35 mouse cellular contexts compared by ENCODE assay signal in genomic region chr19:48263750-48264149, GRCm38 (mm10). TPM values are rescaled to one million over a fixed set of nuclear protein-coding genes. Genes with fewer than 3 reads are reported as not detected.
A peak's percentile ranks its signal among the peaks of the same experiment; 100 is the strongest.
DNase-seq lines count a peak whose midpoint lies in the region; ATAC-seq and TF ChIP-seq lines count a peak whose summit lies in the region.
"Had no signal": no experiment of that assay in that cellular context is flagged by ENCODE, and none has a peak within 500 bp of the region (broad histone marks: within the 10 kb centered on the region; RNA-seq: fewer than 3 reads in every experiment).

No protein-coding gene starts in this region.

- no peak overlapping the region for H3K9ac ChIP-seq in hindbrain, embryonic 12.5 days
- no peak overlapping the region for H3K9ac ChIP-seq in hindbrain, embryonic 16.5 days (ENCODE audit: low read depth, low read length)
- H3K9ac ChIP-seq: embryonic facial prominence, embryonic 13.5 days; hindbrain, embryonic 15.5 days; intestine, embryonic 15.5 days; limb, embryonic 13.5 days; lung, embryonic 15.5 days; midbrain, embryonic 12.5 days; neural tube, embryonic 15.5 days; stomach, embryonic 15.5 days had no signal

- H3K36me3 ChIP-seq in hindbrain, embryonic 12.5 days: no peaks in the 10 kb centered on the region
- H3K36me3 ChIP-seq in hindbrain, embryonic 16.5 days (ENCODE audit: control insufficient read depth, insufficient read depth, low read length): no peaks in the 10 kb centered on the region
- H3K36me3 ChIP-seq in testis, adult 2 months (ENCODE audit: control insufficient read depth, insufficient read depth, low read length): no peaks in the 10 kb centered on the region
- H3K36me3 ChIP-seq: embryonic facial prominence, embryonic 13.5 days; forebrain, embryonic 10.5 days; hindbrain, embryonic 15.5 days; intestine, embryonic 15.5 days; limb, embryonic 13.5 days; lung, embryonic 15.5 days; midbrain, embryonic 12.5 days; neural tube, embryonic 15.5 days; stomach, embryonic 15.5 days had no signal

- no peak for TF ChIP-seq CTCF in testis, adult 2 months (IDR thresholded peaks at IDR 0.05; ENCODE audit: control insufficient read depth, insufficient read depth, insufficient replicate concordance, low read depth, low read length)

- H3K4me1 ChIP-seq in hindbrain, embryonic 12.5 days: peaks cover 5% of the 10 kb centered on the region; the same call in 1 of the 2 replicates
- peaks cover 3% of the 10 kb centered on the region; the same call in 1 of the 2 replicates for H3K4me1 ChIP-seq in hindbrain, embryonic 16.5 days (ENCODE audit: control insufficient read depth, insufficient read depth, low read depth, low read length)
- 0 out of 2 replicates have a peak, but pooled peaks cover 2% of the 10 kb centered on the region for H3K4me1 ChIP-seq in testis, adult 2 months (ENCODE audit: control insufficient read depth, insufficient read depth, low read length)
- H3K4me1 ChIP-seq: embryonic facial prominence, embryonic 13.5 days; hindbrain, embryonic 15.5 days; intestine, embryonic 15.5 days; limb, embryonic 13.5 days; lung, embryonic 15.5 days; midbrain, embryonic 12.5 days; stomach, embryonic 15.5 days had no signal

- H3K9me3 ChIP-seq in hindbrain, embryonic 12.5 days (replicated peaks): no peaks in the 10 kb centered on the region
- no peaks in the 10 kb centered on the region for H3K9me3 ChIP-seq in hindbrain, embryonic 16.5 days (ENCODE audit: control insufficient read depth, low read length)
- H3K9me3 ChIP-seq: embryonic facial prominence, embryonic 13.5 days; forebrain, embryonic 10.5 days; hindbrain, embryonic 15.5 days; intestine, embryonic 15.5 days; limb, embryonic 13.5 days; lung, embryonic 15.5 days; midbrain, embryonic 12.5 days; neural tube, embryonic 15.5 days; stomach, embryonic 15.5 days had no signal

- H3K27ac ChIP-seq in hindbrain, embryonic 12.5 days: no peak overlapping the region
- no peak overlapping the region for H3K27ac ChIP-seq in hindbrain, embryonic 16.5 days (ENCODE audit: low read depth, low read length)
- H3K27ac ChIP-seq in testis, adult 2 months (ENCODE audit: control insufficient read depth, insufficient read depth, low read depth, low read length): no peak overlapping the region
- H3K27ac ChIP-seq: embryonic facial prominence, embryonic 13.5 days; forebrain, embryonic 10.5 days; hindbrain, embryonic 15.5 days; intestine, embryonic 15.5 days; layer of hippocampus, adult 2 months; left cerebral cortex, adult 2 months; limb, embryonic 13.5 days; lung, embryonic 15.5 days; midbrain, embryonic 12.5 days; neural tube, embryonic 15.5 days; stomach, embryonic 15.5 days had no signal

- H3K4me3 ChIP-seq in hindbrain, embryonic 12.5 days: no peak overlapping the region
- H3K4me3 ChIP-seq in hindbrain, embryonic 16.5 days (ENCODE audit: low read length): no peak overlapping the region
- H3K4me3 ChIP-seq in testis, adult 2 months (ENCODE audit: control insufficient read depth, low read depth, low read length): peak overlapping the region; percentile 60
- H3K4me3 ChIP-seq: embryonic facial prominence, embryonic 13.5 days; forebrain, embryonic 10.5 days; hindbrain, embryonic 15.5 days; intestine, embryonic 15.5 days; layer of hippocampus, adult 2 months; left cerebral cortex, adult 2 months; limb, embryonic 13.5 days; lung, embryonic 15.5 days; midbrain, embryonic 12.5 days; myocyte; neural tube, embryonic 15.5 days; stomach, embryonic 15.5 days had no signal

- DNase-seq in testis, postnatal 10 days (ENCODE audit: low spot score): no peak
- DNase-seq in embryo, embryonic 9.5 days (ENCODE audit: extremely low spot score): peak; percentile 4
- no peak for DNase-seq in heart, adult 18-20 months
- DNase-seq in urinary bladder, adult 18-20 months (ENCODE audit: low spot score in 2 of 2): no peak
- DNase-seq: adrenal gland, postnatal 25 days; cerebellum, adult 18-20 months; cerebellum, postnatal 10 days; heart, postnatal 14 days; kidney, adult 2 months; kidney, postnatal 36 days; retina, postnatal 1 day; right cerebral cortex, postnatal 14 days; thymus, adult 18-20 months; thymus, postnatal 25 days had no signal

- 0 out of 2 replicates have a peak, but pooled peaks cover 3% of the 10 kb centered on the region for H3K27me3 ChIP-seq in hindbrain, embryonic 12.5 days
- H3K27me3 ChIP-seq in hindbrain, embryonic 16.5 days (replicated peaks; ENCODE audit: control insufficient read depth, insufficient read depth, low read length): no peaks in the 10 kb centered on the region
- H3K27me3 ChIP-seq in testis, adult 2 months (ENCODE audit: control insufficient read depth, insufficient read depth, low read length): no peaks in the 10 kb centered on the region
- H3K27me3 ChIP-seq: embryonic facial prominence, embryonic 13.5 days; hindbrain, embryonic 15.5 days; intestine, embryonic 15.5 days; limb, embryonic 13.5 days; lung, embryonic 15.5 days; midbrain, embryonic 12.5 days; neural tube, embryonic 15.5 days; stomach, embryonic 15.5 days had no signal

- H3K4me2 ChIP-seq in hindbrain, embryonic 12.5 days (replicated peaks): no peak overlapping the region
- H3K4me2 ChIP-seq in hindbrain, embryonic 16.5 days (ENCODE audit: low read length): no peak overlapping the region
- H3K4me2 ChIP-seq: embryonic facial prominence, embryonic 13.5 days; hindbrain, embryonic 15.5 days; intestine, embryonic 15.5 days; limb, embryonic 13.5 days; liver, embryonic 11.5 days; lung, embryonic 15.5 days; midbrain, embryonic 12.5 days; neural tube, embryonic 15.5 days; stomach, embryonic 15.5 days had no signal

- TF ChIP-seq POLR2A in testis, adult 2 months (IDR thresholded peaks at IDR 0.05; ENCODE audit: control insufficient read depth, low read depth, low read length): no peak

- 46% methylated on average over 5 of the region's 5 CpGs for WGBS in hindbrain, embryonic 12.5 days
- WGBS in hindbrain, embryonic 16.5 days: 34% methylated on average over 5 of the region's 5 CpGs

- 0 out of 2 replicates have a peak, but pooled peaks have one; percentile 40 for ATAC-seq in hindbrain, embryonic 12.5 days (ENCODE audit: low FRiP score)
- ATAC-seq in hindbrain, embryonic 16.5 days: no peak
- ATAC-seq: CD4-positive, CD25-positive, alpha-beta regulatory T cell, adult 4 months; forebrain, embryonic 16.5 days; intestine, embryonic 15.5 days had no signal

RNA-seq across cellular contexts. Expression of gene Sorcs3, which starts 57.9 kb away (rescaled TPM):
- 7.4 and 7.6 TPM in 2 replicates for polyA plus RNA-seq in hindbrain, embryonic 12.5 days (2016; fragmentation: Nextera tagmentation; extraction: Ambion mirVana)
- 14.5 and 16.5 TPM in 2 replicates for polyA plus RNA-seq in hindbrain, embryonic 16.5 days (2015; fragmentation: Nextera tagmentation; extraction: Ambion mirVana)
- 0.19 and 0.22 TPM in 2 replicates for polyA plus RNA-seq in testis, adult 2 months (2012; rRNA removed)
- not detected for total RNA-seq in heart, adult 18-20 months (2021)
- total RNA-seq: adrenal gland, adult 18-20 months; gastrocnemius, adult 8-10 months; heart, adult 8-10 months had no signal
- polyA plus RNA-seq: CD4-positive, CD25-positive, alpha-beta regulatory T cell, adult 4 months; myocyte had no signal
